In genomic region chr2:75754606-75755005, GRCm38 (mm10) we compare ENCODE assay signal across 34 mouse cellular contexts.
"Had no signal": no experiment of that assay in that cellular context is flagged by ENCODE, and none has a peak within 500 bp of the region (broad histone marks: within the 10 kb centered on the region; RNA-seq: fewer than 3 reads in every experiment).

No protein-coding gene starts in this region.

- H3K4me2 ChIP-seq: heart, embryonic 11.5 days; heart, embryonic 12.5 days; heart, embryonic 13.5 days; heart, embryonic 15.5 days; hindbrain, embryonic 12.5 days; hindbrain, embryonic 13.5 days; hindbrain, embryonic 14.5 days; hindbrain, embryonic 15.5 days; kidney, embryonic 15.5 days had no signal

- H3K4me1 ChIP-seq: heart, embryonic 10.5 days; heart, embryonic 12.5 days; heart, embryonic 15.5 days; hindbrain, embryonic 10.5 days; hindbrain, embryonic 13.5 days; hindbrain, embryonic 15.5 days had no signal

- H3K9me3 ChIP-seq: heart, embryonic 10.5 days; heart, embryonic 12.5 days; heart, embryonic 13.5 days; heart, embryonic 15.5 days; hindbrain, embryonic 10.5 days; hindbrain, embryonic 12.5 days; hindbrain, embryonic 13.5 days; hindbrain, embryonic 15.5 days; kidney, embryonic 15.5 days had no signal

- H3K36me3 ChIP-seq: heart, embryonic 10.5 days; heart, embryonic 12.5 days; heart, embryonic 13.5 days; heart, embryonic 15.5 days; hindbrain, embryonic 10.5 days; hindbrain, embryonic 12.5 days; hindbrain, embryonic 13.5 days; hindbrain, embryonic 15.5 days; kidney, embryonic 15.5 days had no signal

- H3K27me3 ChIP-seq: heart, embryonic 12.5 days; heart, embryonic 13.5 days; heart, embryonic 15.5 days; hindbrain, embryonic 12.5 days; hindbrain, embryonic 13.5 days; hindbrain, embryonic 15.5 days; kidney, embryonic 15.5 days had no signal

- ATAC-seq: hindbrain, embryonic 16.5 days; hindbrain, postnatal 0 days; inflammation-experienced regulatory T-cells, adult 6 months; intestine, embryonic 16.5 days had no signal

- H3K4me3 ChIP-seq: heart, adult 2 months; heart, embryonic 10.5 days; heart, embryonic 12.5 days; heart, embryonic 13.5 days; heart, embryonic 15.5 days; hindbrain, embryonic 10.5 days; hindbrain, embryonic 12.5 days; hindbrain, embryonic 13.5 days; hindbrain, embryonic 15.5 days; kidney, embryonic 15.5 days; layer of hippocampus, adult 2 months had no signal

- H3K9ac ChIP-seq: heart, embryonic 12.5 days; heart, embryonic 13.5 days; heart, embryonic 15.5 days; hindbrain, embryonic 12.5 days; hindbrain, embryonic 13.5 days; hindbrain, embryonic 14.5 days; hindbrain, embryonic 15.5 days; kidney, embryonic 15.5 days had no signal

- DNase-seq: heart, adult 2 months; heart, postnatal 10 days; heart, postnatal 14 days; heart, postnatal 36 days; heart, postnatal 4 days; kidney, adult 11 months; kidney, adult 18-20 months; kidney, adult 2 months; kidney, adult 8-10 months; kidney, adult 9 months; kidney, postnatal 10 days; kidney, postnatal 14 days; kidney, postnatal 25 days; kidney, postnatal 36 days; kidney, postnatal 4 days; layer of hippocampus, adult 9-11 months; layer of hippocampus, postnatal 36 days had no signal

- H3K27ac ChIP-seq: heart, adult 2 months; heart, embryonic 10.5 days; heart, embryonic 13.5 days; heart, embryonic 15.5 days; hindbrain, embryonic 10.5 days; hindbrain, embryonic 12.5 days; hindbrain, embryonic 13.5 days; hindbrain, embryonic 14.5 days; hindbrain, embryonic 15.5 days; hindbrain, postnatal 0 days; kidney, embryonic 15.5 days; kidney, postnatal 0 days; layer of hippocampus, adult 2 months had no signal
